Mouse (Mus musculus) hematopoietic multipotent progenitor cell, adult 10-12 weeks (in vitro differentiated cells): ENCODE measurements around the gene Gm49425. TPM values are rescaled to one million over a fixed set of nuclear protein-coding genes. Genes with fewer than 3 reads are reported as not detected.

ENCODE experiments used
- polyA plus RNA-seq: library from polyadenylated mRNA; stranded (reverse); fragments of >175 nt; gene quantifications from 2 replicates; pipeline ENCODE4 v1.2.3, GENCODE M21; 2012; ENCODE audit warnings: low replicate concordance

Gene Gm49425
- not detected in 2 replicates for polyA plus RNA-seq

DNA sequence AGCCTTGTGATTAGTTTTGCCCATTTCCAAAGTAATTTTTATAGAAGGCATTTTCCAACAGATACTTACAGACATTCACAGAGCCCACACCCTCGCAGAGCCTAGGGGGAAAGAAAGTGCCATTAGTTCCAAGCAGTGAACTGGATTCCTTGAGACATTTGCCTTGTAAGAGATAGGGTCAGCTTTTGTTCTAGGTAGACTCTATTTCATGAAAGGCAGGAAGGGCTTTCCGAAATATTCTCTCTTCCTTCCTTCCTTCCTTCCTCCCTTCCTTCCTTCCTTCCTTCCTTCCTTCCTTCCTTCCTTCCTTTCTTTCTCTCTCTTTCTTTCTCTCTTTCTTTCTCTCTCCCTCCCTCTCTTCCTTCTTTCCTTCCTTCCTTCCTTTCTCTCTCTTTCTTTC lies at the start of gene Gm49425:
Gene Gm49425 (minus strand): TSS at position 101 of the 400 bp plus-strand sequence.

DNA sequence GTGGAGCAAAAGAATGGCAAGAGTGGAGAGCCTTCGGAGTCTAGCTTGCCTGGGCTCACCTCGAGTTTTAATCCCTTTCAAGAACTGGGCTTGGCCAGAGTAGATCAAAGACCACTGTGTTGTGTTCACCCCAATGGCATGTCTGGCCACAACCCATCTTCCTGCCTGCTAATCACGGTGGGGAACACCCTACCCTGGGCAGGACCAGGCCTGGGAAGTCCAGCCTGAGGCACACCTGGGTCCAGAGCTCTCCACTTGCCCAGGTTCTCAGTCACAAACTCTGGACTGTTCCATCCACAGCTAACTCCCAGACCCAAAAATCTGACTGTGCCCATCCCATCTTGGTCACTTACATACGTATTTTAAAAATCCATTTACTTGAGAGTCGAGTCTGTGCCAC lies 45.8 kb upstream of the Gm49425 start, which contains the start of gene Krt90:
Gene Krt90 (minus strand): TSS at position 101 of the 400 bp plus-strand sequence.

DNA sequence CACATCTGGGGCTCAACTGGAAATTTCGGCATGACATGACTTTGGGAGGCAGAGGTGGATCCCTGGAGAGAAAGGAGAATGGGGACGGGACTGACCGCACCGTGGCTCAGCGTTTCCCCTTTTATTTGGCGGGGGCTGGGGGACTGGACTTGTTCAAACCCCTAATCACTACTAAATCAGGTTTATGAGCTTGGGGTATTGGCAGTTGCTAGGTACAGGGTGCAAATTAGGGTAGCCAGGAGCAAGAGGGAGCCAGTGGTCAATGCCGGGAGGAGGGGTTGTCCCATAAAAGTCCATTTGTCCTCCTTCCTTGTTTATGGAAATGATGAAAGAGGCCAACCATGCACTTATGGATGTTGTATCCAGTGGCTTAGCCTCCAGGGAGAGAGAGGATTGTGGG lies 33.5 kb upstream of the Gm49425 start, which contains the start of gene Krt82:
Gene Krt82 (minus strand): TSS at position 101 of the 400 bp plus-strand sequence.

DNA sequence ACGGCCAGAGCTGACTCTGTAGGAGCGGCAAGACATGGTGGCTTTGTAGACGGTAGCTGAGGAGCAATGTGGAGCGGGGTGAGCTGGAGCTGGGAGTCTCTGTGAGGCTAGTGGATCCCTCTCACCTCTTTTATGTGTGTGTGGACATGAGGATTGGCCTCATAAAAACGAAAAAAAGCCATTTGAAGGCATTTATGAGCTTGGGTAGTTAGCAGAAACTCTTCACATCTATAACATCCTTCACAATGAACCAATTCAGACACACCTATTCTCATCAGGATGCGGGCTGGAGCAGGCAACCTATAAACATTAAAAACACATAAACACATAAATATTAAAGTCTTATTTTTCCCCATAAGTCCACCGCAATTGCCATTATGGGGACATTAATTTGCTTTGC lies 15.7 kb upstream of the Gm49425 start, which contains the start of gene Krt84:
Gene Krt84 (minus strand): TSS at position 101 of the 400 bp plus-strand sequence.

DNA sequence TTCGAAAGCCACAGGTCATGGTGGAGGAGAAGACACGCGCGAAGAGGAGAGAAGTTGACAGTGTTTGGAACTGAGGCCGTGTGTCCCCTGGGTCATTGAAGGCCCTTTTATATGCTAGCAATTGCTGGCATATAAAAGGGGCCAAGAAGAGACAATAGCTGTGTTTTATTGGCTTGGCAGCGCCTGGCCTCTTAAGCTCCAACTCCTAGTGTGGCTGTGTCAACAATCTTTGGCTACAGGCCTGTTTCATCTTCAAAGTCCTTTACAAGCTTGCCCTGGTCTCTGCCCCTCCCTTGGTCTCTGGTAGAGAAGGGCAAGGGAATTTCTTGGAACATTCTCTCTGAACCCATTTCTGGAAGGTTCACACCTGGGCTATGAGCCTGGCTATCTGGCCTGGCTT lies 25.6 kb downstream of the Gm49425 start, which contains the start of gene Krt83:
Gene Krt83 (minus strand): TSS at position 82 of the 400 bp plus-strand sequence.

DNA sequence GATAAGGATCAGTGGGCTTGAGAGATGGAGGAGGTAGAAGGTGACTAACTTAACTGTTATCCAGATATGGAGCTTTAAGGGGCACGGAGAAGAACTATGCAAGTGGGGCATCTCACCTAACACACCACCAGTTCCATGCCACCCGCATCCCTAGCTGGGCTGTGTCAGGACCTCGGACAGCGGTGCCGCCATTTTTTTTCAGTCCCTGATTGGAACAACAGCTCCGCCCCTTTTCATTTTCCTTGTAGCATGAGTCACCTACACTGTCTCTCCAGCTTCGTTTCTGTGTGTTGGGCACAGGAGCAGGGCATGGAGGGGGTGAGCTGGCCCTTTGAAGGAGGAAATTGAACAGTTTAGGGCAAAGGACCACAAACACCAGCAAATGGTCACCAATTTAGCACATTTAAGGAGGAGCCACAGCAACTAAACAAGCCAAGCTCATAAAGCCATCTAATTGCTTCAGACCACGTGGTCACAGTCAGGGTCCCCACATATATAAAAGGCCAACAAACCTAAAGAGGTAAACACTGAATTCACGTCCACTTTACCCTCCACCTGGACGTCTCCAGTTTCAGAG lies 44.0 kb downstream of the Gm49425 start, which contains the start of gene Krt86:
Gene Krt86 (plus strand): TSS at position 527 of the 577 bp plus-strand sequence.

Other genes with a start within 250 kb of the Gm49425 start
- gene Atg101, start 233.0 kb downstream of the Gm49425 start, polyA plus RNA-seq: 42.2 and 52.1 TPM in 2 replicates
- not detected in 2 replicates for gene 6030408B16Rik, start 224.0 kb downstream of the Gm49425 start, polyA plus RNA-seq
- 10.3 and 16.1 TPM in 2 replicates for gene Krt80, start 147.1 kb downstream of the Gm49425 start, polyA plus RNA-seq
- 0.47 and 0.86 TPM in 2 replicates for gene Krt7, start 106.2 kb downstream of the Gm49425 start, polyA plus RNA-seq
- gene Krt87, start 78.5 kb downstream of the Gm49425 start, polyA plus RNA-seq: not detected in 2 replicates
- gene Krt88, start 69.5 kb downstream of the Gm49425 start, polyA plus RNA-seq: 0.16 TPM in 1 of 2 replicates, not detected in the other
- not detected in 2 replicates for gene Krt81, start 53.5 kb downstream of the Gm49425 start, polyA plus RNA-seq
- gene Krt86, start 43.8 kb downstream of the Gm49425 start, polyA plus RNA-seq: 0.92 and 3.3 TPM in 2 replicates
- gene Krt83, start 25.7 kb downstream of the Gm49425 start, polyA plus RNA-seq: 0.16 and 0.17 TPM in 2 replicates
- not detected in 2 replicates for gene Krt84, start 15.6 kb upstream of the Gm49425 start, polyA plus RNA-seq
- gene Krt82, start 33.4 kb upstream of the Gm49425 start, polyA plus RNA-seq: not detected in 2 replicates
- not detected in 2 replicates for gene Krt90, start 45.7 kb upstream of the Gm49425 start, polyA plus RNA-seq
- gene Krt75, start 56.6 kb upstream of the Gm49425 start, polyA plus RNA-seq: not detected in 2 replicates
- gene Gm5414, start 110.9 kb upstream of the Gm49425 start, polyA plus RNA-seq: not detected in 2 replicates
- not detected in 2 replicates for gene Gm5478, start 130.1 kb upstream of the Gm49425 start, polyA plus RNA-seq
- not detected in 2 replicates for gene Krt6b, start 163.0 kb upstream of the Gm49425 start, polyA plus RNA-seq
- gene Krt6a, start 177.0 kb upstream of the Gm49425 start, polyA plus RNA-seq: not detected in 2 replicates
- not detected in 2 replicates for gene Krt5, start 195.6 kb upstream of the Gm49425 start, polyA plus RNA-seq
- gene Krt71, start 225.8 kb upstream of the Gm49425 start, polyA plus RNA-seq: not detected in 2 replicates